Mouse (Mus musculus): ENCODE measurements around the gene Vrk1. TPM values are rescaled to one million over a fixed set of nuclear protein-coding genes. Genes with fewer than 3 reads are reported as not detected.

The Vrk1 gene
- total RNA-seq, 2 experiments from 2014 or later, result 10.3 TPM

- intact Hi-C loops (cut with DNase I), result no loop called here
- no peak for DNase-seq
Measured at GRCm38 (mm10) chr12:106094827-106095226, 84.8 kb downstream of the Vrk1 start.

GRCm38 (mm10) chr12:106102003-106102402 lies 92.0 kb downstream of the Vrk1 start:
- no peak for DNase-seq
- intact Hi-C loops (cut with DNase I), result no loop called here

GRCm38 (mm10) chr12:106102726-106103643 lies 93.0 kb downstream of the Vrk1 start:
- intact Hi-C loops (cut with DNase I), result no loop called here
- no peak for DNase-seq

- intact Hi-C loops (cut with DNase I), result no loop called here
- DNase-seq, result no peak
Measured at GRCm38 (mm10) chr12:106107272-106107671, 97.2 kb downstream of the Vrk1 start.

GRCm38 (mm10) chr12:106115070-106115891 lies 105.3 kb downstream of the Vrk1 start:
- DNase-seq, result peak; percentile 40 to 57
- intact Hi-C loops (cut with DNase I), result no loop called here

GRCm38 (mm10) chr12:106115892-106116206 lies 105.8 kb downstream of the Vrk1 start:
- no peak for DNase-seq
- intact Hi-C loops (cut with DNase I), result no loop called here

GRCm38 (mm10) chr12:106123276-106123675 lies 113.2 kb downstream of the Vrk1 start:
- intact Hi-C loops (cut with DNase I), result no loop called here
- DNase-seq, result no peak

- intact Hi-C loops (cut with DNase I), result no loop called here
- DNase-seq, result no peak
Measured at GRCm38 (mm10) chr12:106124581-106124980, 114.6 kb downstream of the Vrk1 start.

Other genes with a start within 250 kb of the Vrk1 start
- 100 to 1,000 TPM; 123 to 140 TPM for gene Papola, start 225.5 kb upstream of the Vrk1 start, total RNA-seq (2021)